Mouse (Mus musculus) megakaryocyte, adult 5-6 weeks (primary cell): ENCODE data around the gene Psg27. TPM values are rescaled to one million over a fixed set of nuclear protein-coding genes. Genes with fewer than 3 reads are reported as not detected.
"Not testable (repeated sequence)": the region's sequence is repeated elsewhere in the genome, so short reads cannot be mapped to it uniquely, and the experiment has no call there.

Experiments used
- ATAC-seq: 2 replicates; pipeline ENCODE4 v1.8.0; 2016; ENCODE audit warnings: mild to moderate bottlenecking, inconsistent platforms; ENCODE audit not compliant: poor library complexity, severe bottlenecking
- total RNA-seq, 2 experiments: library from RNA; stranded (forward) in 1 of 2; stranded (reverse) in 1 of 2; fragments of 153-499, 151-499 nt in 1 of 2; fragments of 221-1000, 200-1000 nt in 1 of 2; gene quantifications; 2 replicates each; pipeline versions ENCODE4 v1.2.3 to v1.2.4; 2015 to 2017

Gene Psg27
- not detected in 2 replicates for total RNA-seq (2015)
- not detected in 2 replicates for total RNA-seq (2017)

DNA sequence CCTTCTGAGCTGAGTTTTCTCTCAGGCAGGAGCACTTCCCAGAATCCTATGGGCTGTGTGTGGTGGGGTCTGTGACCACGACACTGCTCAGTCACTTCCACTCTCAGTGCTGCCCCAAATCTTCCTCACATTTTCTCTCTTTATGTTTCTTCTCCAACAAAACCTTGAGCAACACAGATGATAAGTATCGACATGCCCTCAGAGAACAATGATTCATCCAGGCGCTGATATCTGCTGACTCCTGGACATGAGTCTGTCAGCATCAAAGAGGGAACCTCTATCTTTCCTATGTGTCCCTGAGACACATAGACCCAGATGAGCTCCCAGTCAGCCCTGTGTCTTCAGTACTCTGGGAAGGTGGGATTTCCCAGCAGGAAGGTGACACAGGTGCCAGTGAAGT, at the start of gene Psg27:
Gene Psg27, minus strand, starts transcription at position 101 of the 400 bp plus-strand sequence.
- ATAC-seq, result no peak

- ATAC-seq, result not testable (repeated sequence)
These were observed 49.3 kb upstream of the Psg27 start, which contains the start of gene Psg23 for GRCm38 (mm10) chr7:18616401-18616800. Gene Psg23, minus strand, starts transcription at chr7:18616501.

DNA sequence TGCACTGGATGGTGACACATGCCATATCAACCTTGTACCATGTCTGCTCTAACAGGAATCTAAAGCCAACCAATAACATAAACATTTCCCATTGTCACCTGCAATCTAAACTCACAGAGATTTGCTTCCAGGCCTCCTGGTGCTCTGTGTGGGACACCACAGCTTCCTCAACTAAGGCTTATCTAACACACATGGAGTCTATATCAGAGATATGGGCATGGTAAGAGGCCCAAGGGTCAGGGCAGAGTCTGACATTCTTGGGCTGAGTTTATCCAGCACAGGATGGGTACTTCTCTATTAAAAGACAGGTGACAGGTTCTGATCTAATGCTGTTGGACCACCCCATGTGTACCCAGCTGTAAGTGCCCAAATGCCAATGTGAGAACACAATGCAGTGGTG, 7.3 kb downstream of the Psg27 start:
- ATAC-seq, result no peak

- ATAC-seq, result not testable (repeated sequence)
These were observed 11.4 kb downstream of the Psg27 start for GRCm38 (mm10) chr7:18555751-18556150.

DNA sequence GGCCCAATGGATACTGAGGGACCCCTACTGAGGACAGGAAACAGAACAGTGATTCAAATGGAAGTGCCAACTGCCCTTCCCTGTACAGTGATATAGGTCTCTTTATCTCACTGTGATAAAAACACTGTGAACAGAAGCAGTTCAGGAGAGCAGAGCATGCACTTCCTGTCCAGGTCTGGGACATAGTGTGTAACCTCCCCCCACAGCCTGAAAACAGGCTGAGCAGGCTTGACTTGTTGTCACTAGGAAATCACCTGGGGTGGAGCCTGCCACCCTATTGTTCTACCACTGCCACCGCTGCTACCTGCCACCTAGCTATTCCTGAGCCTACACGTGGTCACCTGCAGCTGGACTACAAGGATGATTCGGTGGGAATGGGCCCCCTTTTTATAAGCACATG, 33.7 kb downstream of the Psg27 start:
- ATAC-seq, result no peak

DNA sequence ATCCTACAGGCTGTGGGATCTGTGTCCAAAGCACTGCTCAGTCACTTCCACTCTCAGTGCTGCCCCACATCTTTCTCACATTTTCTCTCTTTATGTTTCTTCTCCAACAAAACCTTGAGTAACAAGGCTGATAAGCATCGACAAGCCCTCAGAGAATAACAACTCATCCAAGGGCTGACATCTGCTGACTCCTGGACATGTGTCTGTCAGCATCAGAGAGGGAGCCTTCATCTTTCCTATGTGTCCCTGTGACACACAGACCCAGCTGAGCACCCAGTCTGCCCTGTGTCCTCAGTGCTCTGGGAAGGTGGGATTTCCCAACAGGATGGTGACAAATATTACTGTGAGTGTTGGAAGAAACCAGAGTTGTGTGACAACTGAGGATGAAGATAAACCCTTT, 34.9 kb downstream of the Psg27 start, which contains the start of gene Psg25:
Gene Psg25, minus strand, starts transcription at position 101 of the 400 bp plus-strand sequence.
- ATAC-seq, result no peak

- no peak for ATAC-seq
These were observed 42.4 kb downstream of the Psg27 start for GRCm38 (mm10) chr7:18524668-18525067.

DNA sequence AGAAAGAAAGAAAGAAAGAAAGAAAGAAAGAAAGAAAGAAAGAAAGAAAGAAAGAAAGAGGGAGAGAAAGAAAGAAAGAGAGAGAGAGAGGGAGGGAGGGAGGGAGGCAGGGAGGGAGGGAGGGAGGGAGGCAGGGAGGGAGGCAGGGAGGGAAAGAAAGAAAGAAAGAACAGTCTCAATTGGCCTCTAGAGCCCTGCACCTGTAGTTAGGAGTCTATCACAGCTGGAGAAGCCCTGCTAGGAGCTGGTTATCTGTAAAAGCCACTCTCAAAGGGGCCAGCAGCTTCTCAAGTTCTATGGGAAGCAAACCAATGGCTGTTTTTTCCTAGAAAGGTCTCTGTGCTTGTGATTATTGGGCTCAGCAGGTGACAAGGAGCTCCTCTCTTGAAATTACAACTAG, 54.3 kb downstream of the Psg27 start:
- ATAC-seq, result not testable (repeated sequence)

- not testable (repeated sequence) for ATAC-seq
These were observed 54.7 kb downstream of the Psg27 start for GRCm38 (mm10) chr7:18512417-18512816.

GRCm38 (mm10) chr7:18511479-18511878, 55.6 kb downstream of the Psg27 start:
- no peak for ATAC-seq

Other genes starting within 250 kb of the Psg27 start
- gene Psg18, start 212.3 kb downstream of the Psg27 start, total RNA-seq (2015), result not detected in 2 replicates
- not detected in 2 replicates for gene Psg18, start 212.3 kb downstream of the Psg27 start, total RNA-seq (2017)
- not detected in 2 replicates for gene Psg28, start 135.3 kb downstream of the Psg27 start, total RNA-seq (2015)
- gene Psg28, start 135.3 kb downstream of the Psg27 start, total RNA-seq (2017), result not detected in 2 replicates
- gene Psg26, start 83.1 kb downstream of the Psg27 start, total RNA-seq (2015), result not detected in 2 replicates
- gene Psg26, start 83.1 kb downstream of the Psg27 start, total RNA-seq (2017), result not detected in 2 replicates
- gene Psg25, start 35.0 kb downstream of the Psg27 start, total RNA-seq (2015), result not detected in 2 replicates
- not detected in 2 replicates for gene Psg25, start 35.0 kb downstream of the Psg27 start, total RNA-seq (2017)
- not detected in 2 replicates for gene Psg23, start 49.2 kb upstream of the Psg27 start, total RNA-seq (2015)
- gene Psg23, start 49.2 kb upstream of the Psg27 start, total RNA-seq (2017), result not detected in 2 replicates
- not detected in 2 replicates for gene Psg21, start 89.4 kb upstream of the Psg27 start, total RNA-seq (2015)
- not detected in 2 replicates for gene Psg21, start 89.4 kb upstream of the Psg27 start, total RNA-seq (2017)
- not detected in 2 replicates for gene Psg20, start 118.9 kb upstream of the Psg27 start, total RNA-seq (2015)
- gene Psg20, start 118.9 kb upstream of the Psg27 start, total RNA-seq (2017), result not detected in 2 replicates
- not detected in 2 replicates for gene Psg22, start 150.8 kb upstream of the Psg27 start, total RNA-seq (2015)
- gene Psg22, start 150.8 kb upstream of the Psg27 start, total RNA-seq (2017), result not detected in 2 replicates
- gene Psg19, start 231.2 kb upstream of the Psg27 start, total RNA-seq (2015), result not detected in 2 replicates
- gene Psg19, start 231.2 kb upstream of the Psg27 start, total RNA-seq (2017), result not detected in 2 replicates